Mouse (Mus musculus): ENCODE measurements at regions not wholly inside any gene's neighbourhood (a gene's known extent, or its start where the extent isn't known, plus 50 kb on each side); places are given as distances from the start of the nearest gene placed in this dataset.

DNA sequence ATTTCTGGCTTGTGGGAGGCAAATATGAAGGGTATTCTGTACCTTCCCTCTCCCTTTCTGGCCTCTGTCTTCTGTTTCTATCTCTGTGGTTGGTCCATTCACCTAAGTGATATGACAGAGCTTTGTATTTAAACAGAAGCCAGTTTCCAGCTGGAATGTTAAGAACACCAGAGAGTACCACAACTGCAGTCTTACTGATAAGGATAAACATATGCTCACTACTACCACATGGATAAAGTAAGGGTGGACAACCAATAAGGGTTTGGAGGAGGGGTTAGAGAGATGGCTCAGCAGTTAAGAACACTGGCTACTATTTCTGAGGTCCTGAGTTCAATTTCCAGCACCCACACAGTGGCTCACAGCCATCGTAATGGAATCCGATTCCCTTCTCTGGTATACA, 668.8 kb downstream of the Zfp706 start:
- Histone ChIP-seq H3K4me3 (ENCODE audit: low read length) (no peak overlapping the region), H3K36me3 (ENCODE audit: insufficient read depth, low read length) (no peaks in the 10 kb centered on the region), H3K27me3 (ENCODE audit: insufficient read depth, low read length) (no peaks in the 10 kb centered on the region), H3K4me1 (ENCODE audit: insufficient read depth, low read length) (no peaks in the 10 kb centered on the region), H3K4me2 (ENCODE audit: low read depth, low read length) (no peak overlapping the region), H3K9me3 (ENCODE audit: low read length) (no peaks in the 10 kb centered on the region), H3K27ac (no peak overlapping the region), H3K9ac (replicated peaks; ENCODE audit: low read length) (no peak overlapping the region)
- ATAC-seq = no peak
- no peak for DNase-seq (ENCODE audit: low spot score)
- WGBS = 74% methylated on average over 2 of the region's 2 CpGs
- TF ChIP-seq CTCF (IDR thresholded peaks at IDR 0.05; ENCODE audit: low read depth) = no peak

DNA sequence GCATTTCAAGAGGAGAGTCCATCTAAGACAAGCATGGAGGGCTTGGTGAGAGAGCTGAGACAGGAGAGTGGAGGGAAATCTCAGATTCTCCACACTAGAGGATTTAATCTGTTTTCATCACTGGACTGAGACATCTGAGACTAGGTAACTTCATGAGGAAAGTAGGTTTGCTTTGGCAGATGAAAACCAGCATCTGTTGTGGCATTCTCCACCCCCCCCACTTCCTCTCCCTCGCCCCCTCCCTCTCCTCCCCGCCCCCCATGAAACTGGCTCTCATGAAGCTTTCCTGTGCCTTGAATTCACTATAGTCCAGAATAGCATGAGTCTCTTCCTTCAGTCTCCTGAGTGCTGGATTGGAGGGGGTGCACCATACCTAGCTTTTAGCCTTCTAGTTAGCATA, 670.7 kb downstream of the Zfp706 start:
- DNase-seq (ENCODE audit: low spot score) = no peak

DNA sequence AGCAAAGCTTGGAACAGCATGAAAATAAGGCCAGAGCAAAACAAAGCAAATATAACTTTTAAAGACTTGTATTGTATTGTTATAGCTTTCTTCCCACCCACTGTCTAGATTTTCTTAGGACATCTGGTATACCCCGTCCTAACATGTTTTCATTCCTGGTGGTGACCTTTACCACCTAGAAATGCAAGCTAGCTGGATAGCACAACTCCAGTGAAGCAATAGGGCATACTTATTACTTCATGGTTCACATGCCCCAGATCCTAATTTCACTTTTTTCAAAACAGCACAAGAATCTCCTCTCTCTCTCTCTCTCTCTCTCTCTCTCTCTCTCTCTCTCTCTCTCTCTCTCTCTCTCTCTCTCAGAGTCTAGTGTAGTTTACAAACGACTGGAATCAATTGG, 672.5 kb downstream of the Zfp706 start:
- no peak overlapping the region for H3K4me3 ChIP-seq (ENCODE audit: low read length)
- H3K9ac ChIP-seq (replicated peaks; ENCODE audit: low read length) = no peak overlapping the region
- DNase-seq (ENCODE audit: low spot score) (no peak), ATAC-seq (no peak)
- no peaks in the 10 kb centered on the region for H3K4me1 ChIP-seq (ENCODE audit: insufficient read depth, low read length)
- no peaks in the 10 kb centered on the region for H3K9me3 ChIP-seq (ENCODE audit: low read length)
- H3K27me3 ChIP-seq (ENCODE audit: insufficient read depth, low read length) = no peaks in the 10 kb centered on the region
- no peaks in the 10 kb centered on the region for H3K36me3 ChIP-seq (ENCODE audit: insufficient read depth, low read length)
- TF ChIP-seq CTCF (IDR thresholded peaks at IDR 0.05; ENCODE audit: low read depth) = no peak
- H3K4me2 ChIP-seq (ENCODE audit: low read depth, low read length) = no peak overlapping the region
- H3K27ac ChIP-seq = no peak overlapping the region
- WGBS = 68% methylated on average over 2 of the region's 2 CpGs

More for the DNA sequence above, 670.7 kb downstream of the Zfp706 start:
- TF ChIP-seq CTCF (IDR thresholded peaks at IDR 0.05; ENCODE audit: low read depth) = no peak
- Histone ChIP-seq H3K27ac (no peak overlapping the region), H3K9ac (replicated peaks; ENCODE audit: low read length) (no peak overlapping the region), H3K4me1 (ENCODE audit: insufficient read depth, low read length) (no peaks in the 10 kb centered on the region), H3K9me3 (ENCODE audit: low read length) (no peaks in the 10 kb centered on the region), H3K4me2 (ENCODE audit: low read depth, low read length) (no peak overlapping the region), H3K4me3 (ENCODE audit: low read length) (no peak overlapping the region), H3K27me3 (ENCODE audit: insufficient read depth, low read length) (no peaks in the 10 kb centered on the region), H3K36me3 (ENCODE audit: insufficient read depth, low read length) (no peaks in the 10 kb centered on the region)
- WGBS = 96% methylated on average over 2 of the region's 2 CpGs
- no peak for ATAC-seq

DNA sequence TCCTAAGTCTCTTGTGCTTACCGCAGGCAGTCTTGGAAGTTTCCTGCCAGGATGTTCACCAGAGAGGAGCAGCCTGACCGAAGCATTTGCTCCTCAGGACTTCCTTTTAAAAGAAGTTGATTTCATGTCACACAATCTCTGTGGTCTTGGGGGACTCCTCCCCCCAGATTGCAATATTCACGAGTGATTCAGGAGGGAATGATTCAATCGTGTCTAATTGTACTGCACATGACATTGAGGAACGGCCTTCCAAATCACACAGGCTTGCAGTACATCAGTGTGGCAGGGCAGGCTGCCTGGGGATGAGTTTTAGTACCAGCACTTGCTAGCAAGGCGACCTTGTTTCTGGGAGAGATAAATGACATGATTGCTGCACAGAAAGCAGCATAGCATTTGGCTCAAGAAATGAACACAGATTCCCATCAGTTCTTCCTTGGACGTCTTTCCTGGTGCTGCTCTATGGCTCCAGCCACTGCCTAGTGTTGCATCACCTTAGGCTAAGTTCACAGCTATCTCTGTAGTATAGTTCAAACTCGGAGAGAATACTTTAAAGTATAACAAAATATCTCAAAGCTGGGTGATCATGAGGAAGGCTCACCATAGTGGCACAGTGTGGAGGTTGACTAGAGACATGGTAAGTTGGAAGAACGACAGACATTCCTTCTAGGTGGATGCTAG, 673.0 kb downstream of the Zfp706 start:
- 73% methylated on average over 9 of the region's 9 CpGs for WGBS
- no peaks in the 10 kb centered on the region for H3K27me3 ChIP-seq (ENCODE audit: insufficient read depth, low read length)
- no peaks in the 10 kb centered on the region for H3K36me3 ChIP-seq (ENCODE audit: insufficient read depth, low read length)
- H3K4me3 ChIP-seq (ENCODE audit: low read length) = no peak overlapping the region
- H3K4me2 ChIP-seq (ENCODE audit: low read depth, low read length) = no peak overlapping the region
- no peak overlapping the region for H3K9ac ChIP-seq (replicated peaks; ENCODE audit: low read length)
- H3K9me3 ChIP-seq (ENCODE audit: low read length) = no peaks in the 10 kb centered on the region
- no peak overlapping the region for H3K27ac ChIP-seq
- TF ChIP-seq CTCF (IDR thresholded peaks at IDR 0.05; ENCODE audit: low read depth) = no peak
- H3K4me1 ChIP-seq (ENCODE audit: insufficient read depth, low read length) = no peaks in the 10 kb centered on the region
- ATAC-seq (no peak), DNase-seq (ENCODE audit: low spot score) (no peak)

DNA sequence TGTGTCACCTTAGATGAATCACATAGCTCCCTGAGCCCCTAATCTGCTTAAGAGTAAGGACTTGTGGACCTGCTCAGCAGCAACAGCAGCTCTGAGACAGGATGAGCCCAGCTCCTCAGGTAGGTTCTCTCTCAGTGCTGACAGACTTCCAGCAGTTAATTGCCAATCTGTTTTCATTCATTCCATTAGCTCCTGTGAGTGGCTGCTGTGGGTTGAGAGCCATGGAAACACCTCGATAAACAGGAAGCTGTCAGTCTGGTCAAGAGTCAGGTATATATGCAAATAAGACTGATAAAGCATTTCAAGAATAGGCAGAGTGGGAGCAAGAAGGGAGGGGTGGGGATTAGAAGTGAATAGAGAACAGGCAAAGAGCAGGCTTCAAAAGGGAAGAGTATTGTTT, 673.7 kb downstream of the Zfp706 start:
- Histone ChIP-seq H3K4me3 (ENCODE audit: low read length) (no peak overlapping the region), H3K27ac (no peak overlapping the region), H3K4me2 (ENCODE audit: low read depth, low read length) (no peak overlapping the region), H3K9me3 (ENCODE audit: low read length) (no peaks in the 10 kb centered on the region), H3K9ac (replicated peaks; ENCODE audit: low read length) (no peak overlapping the region), H3K36me3 (ENCODE audit: insufficient read depth, low read length) (no peaks in the 10 kb centered on the region), H3K27me3 (ENCODE audit: insufficient read depth, low read length) (no peaks in the 10 kb centered on the region), H3K4me1 (ENCODE audit: insufficient read depth, low read length) (no peaks in the 10 kb centered on the region)
- WGBS = 53% methylated on average over 1 of the region's 1 CpGs
- ATAC-seq = no peak
- no peak for DNase-seq (ENCODE audit: low spot score)
- no peak for TF ChIP-seq CTCF (IDR thresholded peaks at IDR 0.05; ENCODE audit: low read depth)

DNA sequence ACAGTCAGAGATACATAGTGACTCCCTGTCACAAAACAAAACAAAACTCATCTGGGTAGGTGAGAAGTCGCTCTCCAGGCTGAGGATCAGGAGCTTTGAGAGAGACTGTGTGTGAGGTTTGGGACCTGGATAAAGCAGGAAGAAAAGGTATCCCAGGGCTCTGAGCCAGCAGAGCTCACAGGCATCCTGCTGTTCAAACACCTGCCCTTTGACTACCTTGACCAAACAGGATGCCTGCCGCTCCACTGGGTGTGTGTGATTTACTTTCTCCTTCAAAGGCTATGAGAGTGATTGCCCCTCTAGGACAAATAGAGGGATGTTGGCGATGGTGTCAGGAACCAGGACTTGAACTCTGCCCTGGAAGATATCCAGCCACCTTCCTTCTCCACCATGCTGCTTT, 674.3 kb downstream of the Zfp706 start:
- no peak for TF ChIP-seq CTCF (IDR thresholded peaks at IDR 0.05; ENCODE audit: low read depth)
- no peaks in the 10 kb centered on the region for H3K36me3 ChIP-seq (ENCODE audit: insufficient read depth, low read length)
- no peak overlapping the region for H3K9ac ChIP-seq (replicated peaks; ENCODE audit: low read length)
- DNase-seq (ENCODE audit: low spot score) = no peak
- WGBS = 72% methylated on average over 3 of the region's 3 CpGs
- ATAC-seq = no peak
- H3K27me3 ChIP-seq (ENCODE audit: insufficient read depth, low read length) = no peaks in the 10 kb centered on the region
- no peak overlapping the region for H3K4me2 ChIP-seq (ENCODE audit: low read depth, low read length)
- H3K4me1 ChIP-seq (ENCODE audit: insufficient read depth, low read length) = no peaks in the 10 kb centered on the region
- H3K9me3 ChIP-seq (ENCODE audit: low read length) = no peaks in the 10 kb centered on the region
- no peak overlapping the region for H3K27ac ChIP-seq
- no peak overlapping the region for H3K4me3 ChIP-seq (ENCODE audit: low read length)
